Mouse (Mus musculus) lung, postnatal 14 days (tissue): ENCODE data around the gene Ccm2l.

ENCODE experiments used
- DNase-seq: peaks from one replicate; pipeline ENCODE4 v3.0.0; 2021

The Ccm2l gene

DNA sequence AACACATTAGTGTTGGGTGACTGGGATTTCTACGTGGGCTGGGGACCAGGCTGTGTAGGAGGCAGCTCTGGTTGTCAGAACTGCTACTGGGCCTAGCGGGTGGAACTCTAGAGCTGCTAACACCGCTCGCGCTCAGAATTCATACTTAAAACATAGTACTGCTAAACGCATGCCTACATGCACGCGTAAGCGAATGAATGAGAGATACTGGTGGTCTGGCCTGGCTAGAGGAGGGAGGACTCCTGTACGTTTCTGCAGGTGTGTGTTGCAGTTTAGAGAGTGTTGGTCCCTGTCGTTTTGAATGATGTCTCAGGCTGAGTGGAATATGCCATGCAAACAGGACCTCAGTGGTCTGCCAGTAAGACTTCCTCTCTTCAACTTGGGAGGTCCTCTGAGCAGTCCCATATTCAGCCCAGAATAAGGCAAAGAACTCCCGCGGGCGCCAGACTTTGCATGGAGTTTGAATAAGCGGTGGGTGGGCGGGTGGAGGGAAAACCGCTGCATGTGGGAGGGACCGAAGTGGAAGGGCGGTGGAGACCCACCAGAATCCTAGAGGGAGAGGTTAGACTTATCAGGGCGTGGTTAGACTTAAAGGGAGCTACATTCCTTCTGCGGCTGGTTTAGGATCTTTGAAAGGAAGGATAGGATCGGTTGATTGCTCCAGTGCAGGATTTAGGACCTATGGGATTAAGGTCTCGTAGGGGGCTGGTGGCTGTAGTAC is 41.5 kb downstream of the Ccm2l start:
- DNase-seq = no peak

- DNase-seq = no peak
These were observed 42.0 kb downstream of the Ccm2l start for GRCm38 (mm10) chr2:153107802-153108201.

DNA sequence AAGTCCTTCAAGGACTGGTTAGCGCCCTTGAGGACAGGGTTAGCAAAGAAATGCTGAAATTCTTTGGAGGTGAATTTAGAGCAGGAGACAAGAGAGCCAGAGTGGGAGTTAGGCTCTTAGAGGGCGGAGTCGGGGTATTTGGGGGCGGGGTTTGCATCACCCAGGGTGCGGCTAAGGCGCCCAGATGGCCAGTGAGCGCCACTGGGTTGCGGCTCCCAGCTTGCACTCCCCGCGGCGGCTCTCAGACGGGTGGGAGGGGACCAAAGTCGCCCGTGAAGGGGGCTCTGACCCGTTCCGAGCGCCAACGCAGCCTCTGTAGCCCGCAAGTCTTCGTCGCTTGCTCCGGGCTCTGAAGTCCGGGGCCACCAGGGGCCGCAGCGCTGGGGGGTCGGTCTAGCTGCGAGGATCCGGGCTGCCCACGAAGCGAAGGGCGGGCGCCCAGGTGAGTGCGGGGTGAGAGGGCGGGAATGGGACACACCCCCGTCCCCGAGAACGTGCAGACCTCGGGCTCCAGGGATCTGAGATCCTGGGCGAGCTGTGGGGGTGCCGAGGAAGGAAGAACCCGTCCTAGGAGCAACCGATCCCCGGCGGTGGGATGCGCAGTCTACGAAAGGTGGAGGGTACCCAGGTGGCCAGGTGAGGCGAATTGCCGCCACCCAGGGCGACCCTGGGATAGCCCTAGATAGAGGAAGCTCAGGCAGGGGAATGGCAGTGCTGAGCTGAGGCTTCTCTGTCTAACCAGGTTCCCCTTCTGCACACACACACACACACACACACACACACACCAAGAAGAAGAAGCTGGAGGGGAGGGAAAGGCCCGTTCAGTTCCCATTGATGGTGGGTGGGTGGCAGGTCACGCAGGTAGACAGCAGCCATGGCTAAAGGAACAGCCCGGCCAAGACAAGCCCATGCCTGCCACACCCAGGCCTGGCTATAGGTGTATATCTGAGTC is 42.8 kb downstream of the Ccm2l start, which contains the start of gene Hck:
Gene Hck, plus strand, starts transcription at position 156 of the 952 bp plus-strand sequence.
- peak; percentile 78 for DNase-seq

DNA sequence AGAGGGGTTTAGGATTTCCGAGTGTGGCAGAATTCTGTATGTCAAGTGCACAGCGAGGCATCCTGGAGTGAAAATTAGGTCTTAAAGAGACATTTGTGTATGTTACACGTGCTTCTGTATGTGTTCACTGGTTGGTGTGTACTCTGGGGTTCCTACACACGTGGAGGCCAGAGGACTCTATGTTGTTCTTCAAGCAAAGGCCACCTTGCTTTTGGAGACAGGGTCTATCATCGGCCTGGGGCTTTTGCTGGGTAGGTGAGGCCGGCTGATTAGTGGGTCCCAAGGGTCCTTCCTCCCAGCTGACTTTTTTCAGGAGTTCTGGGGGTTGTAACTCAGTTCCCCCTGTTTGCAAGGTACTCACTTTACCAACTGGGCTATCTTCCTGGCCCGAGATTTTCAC is 43.8 kb downstream of the Ccm2l start:
- DNase-seq = no peak

DNA sequence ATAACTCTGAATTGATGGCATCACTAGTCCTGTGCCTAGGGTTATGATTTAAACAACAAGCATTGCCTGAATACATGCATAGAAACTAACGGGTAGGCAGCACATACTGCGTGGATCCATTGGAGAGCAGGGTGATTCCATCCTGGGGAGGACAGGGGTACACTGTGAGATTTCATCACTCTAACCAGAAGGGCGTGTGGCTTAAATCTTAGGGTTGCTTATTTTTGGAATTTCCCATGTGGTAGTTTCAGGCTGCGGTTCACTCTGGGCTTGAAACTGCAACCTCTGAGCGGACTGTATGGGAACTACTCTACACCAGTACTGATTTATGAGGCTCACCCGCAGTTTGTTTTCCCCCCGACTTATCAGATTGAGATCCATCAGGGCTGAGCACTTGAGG is 45.5 kb downstream of the Ccm2l start:
- no peak for DNase-seq

- no peak for DNase-seq
These were observed 49.9 kb downstream of the Ccm2l start for GRCm38 (mm10) chr2:153115679-153116081.

GRCm38 (mm10) chr2:153117051-153117486 is 51.3 kb downstream of the Ccm2l start:
- peak; percentile 13 for DNase-seq

GRCm38 (mm10) chr2:153119488-153119887 is 53.7 kb downstream of the Ccm2l start:
- DNase-seq = no peak

GRCm38 (mm10) chr2:153120126-153120525 is 54.4 kb downstream of the Ccm2l start:
- no peak for DNase-seq

GRCm38 (mm10) chr2:153121821-153122615 is 56.3 kb downstream of the Ccm2l start:
- DNase-seq = no peak

GRCm38 (mm10) chr2:153122701-153123100 is 56.9 kb downstream of the Ccm2l start:
- DNase-seq = no peak

DNA sequence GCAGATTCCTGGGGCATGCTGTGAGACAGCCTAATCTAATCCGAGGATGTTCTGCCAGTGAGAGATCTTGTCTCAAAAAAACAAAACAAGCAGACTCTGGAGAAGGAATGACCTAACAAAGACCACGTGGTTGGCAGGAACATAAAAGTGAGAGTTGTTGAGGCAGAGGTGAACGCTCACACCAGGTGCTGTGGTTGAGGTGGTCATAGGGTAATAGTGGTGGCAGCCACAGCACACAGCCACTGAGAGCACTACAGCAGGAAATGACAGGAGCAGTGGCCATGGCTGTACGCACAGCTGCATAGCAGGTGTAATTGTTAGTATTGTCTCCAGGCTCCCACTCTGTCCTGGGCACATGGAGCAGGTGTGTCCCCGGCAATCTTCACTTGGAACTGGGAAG is 60.1 kb downstream of the Ccm2l start:
- DNase-seq = no peak

GRCm38 (mm10) chr2:153131019-153131418 is 65.3 kb downstream of the Ccm2l start:
- DNase-seq = peak; percentile 35
